Mouse (Mus musculus): ENCODE data around the gene Fgf7.

GRCm38 (mm10) chr2:126035013-126035770 is 734 bp downstream of the Fgf7 start:
- TF ChIP-seq POLR2A (IDR thresholded peaks at IDR 0.05; ENCODE audit: control insufficient read depth in 1 of 2, insufficient read depth in 1 of 2, low read depth in 1 of 2, low read length in 2 of 2, poor library complexity in 1 of 2) (no peak), SMC3 (IDR thresholded peaks at IDR 0.05; ENCODE audit: low read depth, low read length) (no peak), CTCF (IDR thresholded peaks at IDR 0.05 in 2 of 3, conservative IDR thresholded peaks at IDR 0.05 in 1 of 3; ENCODE audit: control insufficient read depth in 1 of 3, insufficient read depth in 1 of 3, low read depth in 2 of 3, low read length in 3 of 3, poor library complexity in 1 of 3, severe bottlenecking in 1 of 3) (no peak)
